ENCODE assay signal across 19 mouse cellular contexts in the genomic region with DNA sequence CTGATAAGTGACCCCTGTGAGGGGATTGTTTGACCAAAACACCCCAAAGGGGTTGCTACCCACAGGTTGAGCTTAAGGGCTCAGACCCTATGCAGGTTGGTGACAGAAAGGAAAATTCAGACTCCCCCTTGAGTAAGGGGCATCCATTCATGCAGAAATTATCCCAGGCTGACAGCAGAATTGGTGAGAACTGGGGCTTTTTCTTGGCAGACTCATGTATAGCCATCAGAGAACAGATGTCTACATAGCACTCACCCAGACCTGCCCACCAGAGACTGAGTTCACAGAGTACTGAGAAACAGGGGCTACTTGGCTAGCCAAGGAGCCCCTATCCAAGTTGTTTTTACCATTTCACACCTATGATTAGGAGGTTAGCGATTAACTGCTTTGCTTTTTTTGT.
"Had no signal": no experiment of that assay in that cellular context is flagged by ENCODE, and none has a peak within 500 bp of the region (broad histone marks: within the 10 kb centered on the region; RNA-seq: fewer than 3 reads in every experiment).

No protein-coding gene starts in this region.

- H3K4me2 ChIP-seq: lung, embryonic 15.5 days; midbrain, embryonic 13.5 days; neural tube, embryonic 13.5 days; stomach, embryonic 15.5 days had no signal

- H3K27ac ChIP-seq: lung, embryonic 15.5 days; midbrain, embryonic 10.5 days; midbrain, embryonic 13.5 days; neural tube, embryonic 13.5 days; stomach, embryonic 15.5 days had no signal

- H3K36me3 ChIP-seq: lung, embryonic 15.5 days; midbrain, embryonic 10.5 days; midbrain, embryonic 13.5 days; neural tube, embryonic 13.5 days; stomach, embryonic 15.5 days had no signal

- ATAC-seq: midbrain, embryonic 13.5 days had no signal

- H3K27me3 ChIP-seq: lung, embryonic 15.5 days; megakaryocyte, embryonic 14.5 days; midbrain, embryonic 13.5 days; neural tube, embryonic 13.5 days; stomach, embryonic 15.5 days had no signal

- H3K9ac ChIP-seq: liver, embryonic 14.5 days; lung, embryonic 15.5 days; midbrain, embryonic 13.5 days; neural tube, embryonic 13.5 days; stomach, embryonic 15.5 days had no signal

- H3K9me3 ChIP-seq: lung, embryonic 15.5 days; midbrain, embryonic 10.5 days; midbrain, embryonic 13.5 days; neural tube, embryonic 13.5 days; stomach, embryonic 15.5 days had no signal

- H3K4me1 ChIP-seq: lung, embryonic 15.5 days; megakaryocyte, embryonic 14.5 days; stomach, embryonic 15.5 days had no signal

- DNase-seq: kidney, adult 18-20 months; kidney, adult 9 months; kidney, postnatal 14 days; kidney, postnatal 4 days; lung, adult 18-20 months; lung, postnatal 10 days; lung, postnatal 36 days; retina, postnatal 1 day; right cerebral cortex, postnatal 25 days; spleen, adult 18-20 months; thymus, postnatal 25 days had no signal

- H3K4me3 ChIP-seq: lung, embryonic 15.5 days; midbrain, embryonic 10.5 days; midbrain, embryonic 13.5 days; myocyte; neural tube, embryonic 13.5 days; stomach, embryonic 15.5 days had no signal
